Mouse (Mus musculus): ENCODE data around the gene Add1.

Gene Add1

DNA sequence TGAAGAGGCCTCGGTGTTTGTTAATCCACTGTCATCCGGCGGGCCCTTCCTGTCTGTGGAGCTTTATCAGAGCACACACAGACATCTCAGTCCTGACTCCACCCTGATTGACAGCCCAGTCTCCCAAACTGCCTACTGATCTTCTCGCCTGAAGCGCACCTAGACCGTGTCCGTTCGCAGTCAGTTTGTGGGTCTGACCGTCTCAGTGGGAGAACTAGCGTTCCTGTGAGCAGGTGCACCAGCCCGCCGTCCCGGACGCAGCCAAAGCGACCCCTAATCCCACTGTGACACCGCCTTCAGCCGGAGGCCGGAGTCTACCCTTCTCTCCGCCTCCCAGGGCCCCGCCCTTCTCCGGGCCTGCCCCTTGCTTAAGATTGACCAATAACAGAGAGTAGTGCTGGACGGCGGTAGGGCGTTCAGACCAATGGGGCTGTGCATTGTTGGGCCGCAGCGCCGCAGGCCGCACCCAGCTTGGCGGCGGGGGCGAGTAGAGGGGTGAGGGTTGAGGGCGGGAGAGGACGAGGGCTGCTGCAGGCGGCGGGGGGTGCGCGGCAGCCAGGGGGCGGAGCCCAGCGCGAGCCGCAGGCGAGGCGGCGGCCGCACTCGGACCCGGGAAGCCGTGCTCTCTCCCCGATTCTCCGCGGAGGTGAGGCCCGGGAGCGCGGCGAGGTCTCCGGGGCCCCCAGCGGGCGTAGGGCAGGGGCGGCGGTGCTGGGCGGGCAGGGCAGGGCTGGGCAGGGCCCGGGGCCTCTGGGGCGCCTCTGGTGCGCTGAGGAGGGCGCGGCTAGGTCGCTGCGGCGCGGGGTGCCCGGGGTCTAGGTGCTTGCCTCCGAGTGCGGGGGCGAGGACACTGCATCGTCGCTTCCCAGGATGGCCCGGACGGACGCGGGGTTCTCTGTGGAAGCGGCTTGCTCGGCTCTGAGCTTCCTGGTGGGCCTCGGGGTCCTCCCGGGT, at the start of gene Add1:
TSS of gene Add1 (plus strand) at position 397 of the 954 bp plus-strand sequence.
- DNase-seq: peak; percentile 97

DNA sequence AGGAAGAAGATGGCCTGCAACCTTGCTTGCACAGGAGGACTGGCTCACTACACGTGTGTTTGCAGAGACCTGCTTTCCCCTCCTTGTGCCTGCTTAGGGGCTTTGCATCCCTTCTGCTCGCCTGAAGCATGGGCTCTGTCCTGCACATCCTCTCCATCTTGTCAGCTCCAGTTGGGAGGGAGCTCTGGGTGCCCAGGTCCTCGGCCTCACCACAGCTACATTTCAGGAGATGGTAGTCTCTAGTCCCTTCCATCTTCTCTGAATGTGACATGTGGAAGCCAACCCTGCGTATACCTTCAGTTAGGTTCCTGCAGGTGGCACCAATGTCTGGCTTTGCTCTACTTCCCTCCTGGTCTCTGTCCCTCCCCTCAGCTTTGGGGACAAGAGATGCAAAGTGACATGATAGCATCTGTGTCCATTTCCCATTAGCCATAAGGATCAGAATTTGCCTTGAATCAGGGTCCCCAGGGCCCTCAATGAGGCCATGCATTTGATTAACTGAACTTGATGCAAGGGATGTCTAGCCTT, 49.4 kb upstream of the Add1 start:
- no peak for DNase-seq

DNA sequence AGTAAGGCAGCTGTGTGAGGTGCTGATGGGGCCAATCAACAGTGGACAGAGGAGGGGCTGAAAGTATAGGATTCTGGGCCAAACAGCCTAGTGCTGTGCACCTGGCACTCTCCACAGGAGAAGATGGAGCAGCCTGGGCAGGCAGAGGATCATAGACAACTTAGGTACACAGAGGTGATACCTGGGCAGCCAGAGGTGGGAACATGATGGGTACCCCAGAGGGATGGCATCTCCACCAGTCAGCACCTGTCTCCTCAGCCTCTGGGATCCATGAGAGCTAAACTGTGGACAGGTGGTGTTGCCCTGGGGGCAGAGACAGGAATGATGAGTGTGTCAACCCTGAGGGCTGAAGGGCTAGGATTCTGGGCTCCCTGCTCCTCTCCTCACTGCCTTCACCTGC, 49.0 kb upstream of the Add1 start:
- DNase-seq: no peak

DNA sequence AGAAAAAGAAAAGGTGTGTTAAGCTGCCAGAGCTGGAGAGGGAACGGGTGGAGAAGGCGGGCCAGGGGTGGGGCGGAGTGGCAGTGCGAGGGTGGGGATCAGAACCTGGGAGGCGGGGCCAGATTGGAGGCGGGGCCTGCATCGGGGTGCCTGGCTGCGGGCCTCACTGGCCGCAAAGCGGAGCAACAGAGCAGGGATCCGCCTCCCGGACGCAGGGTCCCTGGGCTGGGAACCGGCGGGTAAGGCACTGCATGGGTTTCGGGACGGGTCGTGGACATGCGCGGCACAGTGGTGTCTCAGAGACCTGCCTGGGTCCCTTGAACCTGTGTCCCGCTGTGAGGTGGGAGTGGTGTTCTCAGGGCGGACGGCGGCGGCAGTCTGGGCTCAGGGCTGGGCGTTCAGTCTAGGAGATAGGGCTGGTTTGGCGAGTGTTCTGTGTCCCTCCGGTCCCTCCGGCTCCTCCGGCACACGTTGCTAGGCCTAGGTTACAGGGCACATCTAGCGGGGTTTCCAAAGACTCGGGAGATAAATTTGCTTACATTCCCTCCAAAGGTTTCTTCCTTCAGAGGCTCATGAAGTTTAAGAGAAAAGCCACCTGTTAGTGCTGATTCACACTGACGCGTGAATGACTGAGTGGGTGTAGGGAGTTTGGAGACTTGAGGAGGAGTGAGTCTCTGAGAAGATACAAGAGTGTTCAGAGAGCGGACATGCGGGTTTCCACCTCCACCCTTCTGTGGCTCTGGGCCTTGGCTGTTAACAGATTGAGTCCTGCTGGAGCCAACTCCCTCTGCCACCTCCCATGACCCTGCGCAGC, 47.6 kb upstream of the Add1 start, which contains the start of gene Sh3bp2:
TSS of gene Sh3bp2 (plus strand) at position 176 of the 814 bp plus-strand sequence.
- peak; percentile 79 for DNase-seq

DNA sequence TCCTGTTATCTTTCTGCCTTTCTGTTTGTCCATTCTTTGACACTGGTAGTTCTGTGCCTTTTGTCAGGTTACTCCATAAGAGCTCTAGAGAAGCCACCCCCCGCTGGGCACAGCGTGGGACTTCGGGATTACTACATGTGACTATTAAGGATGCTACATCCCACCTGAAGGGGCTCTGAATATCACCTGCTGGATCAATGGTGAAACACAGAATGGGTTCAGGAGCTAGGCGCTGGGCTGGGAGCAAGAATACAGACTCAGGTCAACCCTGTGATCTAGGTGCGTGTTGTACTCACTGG, 47.0 kb upstream of the Add1 start:
- no peak for DNase-seq

DNA sequence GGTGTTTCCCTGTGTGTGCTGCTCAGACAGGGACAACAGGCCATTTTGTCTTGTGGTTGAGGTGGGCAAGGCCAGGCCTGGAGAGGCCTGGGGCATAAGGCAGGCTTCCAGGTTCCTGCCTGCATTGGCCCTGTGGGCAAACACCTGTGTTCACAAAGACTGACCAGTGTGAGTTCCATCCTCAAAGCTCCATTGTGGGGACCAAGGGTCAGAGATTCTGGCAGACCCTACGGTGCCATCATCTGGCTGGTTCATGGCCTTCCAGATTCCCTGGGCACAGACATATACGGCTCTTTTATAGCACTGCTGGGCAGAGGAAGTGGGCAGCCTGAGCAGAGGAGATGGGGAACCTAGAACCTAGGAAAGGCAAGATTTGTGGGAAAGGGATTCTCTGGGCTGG, 46.1 kb upstream of the Add1 start:
- no peak for DNase-seq

DNA sequence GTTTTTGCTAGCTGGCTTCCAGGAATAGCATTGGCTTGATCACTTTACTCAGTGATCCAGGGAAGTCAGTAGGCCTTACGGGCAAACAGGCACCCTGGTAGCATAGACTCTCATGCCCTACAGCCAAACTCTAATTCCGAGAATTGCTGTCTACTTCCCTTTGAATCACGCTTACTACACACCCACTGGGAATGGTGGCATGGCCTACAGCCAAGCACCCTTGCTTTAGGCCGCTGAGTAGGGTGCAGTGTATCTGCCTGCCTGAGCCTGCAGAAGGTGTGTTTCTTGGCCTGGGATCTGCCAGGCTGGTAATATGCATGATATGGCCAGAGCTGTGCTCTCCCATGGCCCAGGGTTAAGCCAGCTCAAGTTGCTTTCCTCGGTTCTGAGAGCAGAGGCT, 44.7 kb upstream of the Add1 start:
- DNase-seq: no peak

DNA sequence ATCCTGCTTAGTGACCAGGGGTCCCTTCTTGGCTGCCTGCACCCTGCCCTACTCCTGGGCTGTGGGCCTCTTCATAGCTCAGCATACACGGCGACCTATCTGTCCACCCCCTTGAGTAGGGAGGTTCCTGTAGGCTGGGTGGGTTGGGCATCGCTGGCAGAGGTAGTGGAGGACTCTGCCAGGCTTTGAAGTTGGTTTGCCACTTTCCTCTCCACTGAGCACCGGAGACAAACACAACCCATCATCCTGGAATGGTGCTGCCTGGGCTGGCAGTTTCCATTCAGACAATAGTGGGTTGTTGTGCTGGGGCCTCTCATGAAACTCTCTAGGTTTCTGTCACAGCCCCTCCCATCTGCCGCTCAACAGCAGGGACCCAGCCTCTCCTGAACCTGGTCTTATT, 43.3 kb upstream of the Add1 start:
- no peak for DNase-seq

DNA sequence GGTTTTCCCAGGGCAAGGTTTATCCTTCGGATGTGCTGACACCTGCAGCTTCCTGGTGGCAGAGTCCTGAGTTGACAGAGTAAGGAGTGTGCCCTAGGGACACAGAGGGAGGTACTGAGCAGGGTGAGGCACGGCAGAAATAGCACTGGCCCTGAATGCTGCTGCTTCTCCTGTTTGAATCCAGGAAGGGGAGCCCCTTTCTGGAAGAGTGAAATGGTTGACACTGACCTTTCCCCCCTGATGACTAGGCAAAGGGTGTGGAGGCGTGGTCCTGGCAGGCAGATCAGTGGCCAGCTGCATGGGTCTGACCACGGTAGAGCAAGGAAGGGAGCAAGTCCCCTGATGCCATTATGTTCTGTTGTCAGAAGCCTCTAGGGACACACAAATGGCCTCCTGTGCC, 42.8 kb upstream of the Add1 start:
- no peak for DNase-seq

DNA sequence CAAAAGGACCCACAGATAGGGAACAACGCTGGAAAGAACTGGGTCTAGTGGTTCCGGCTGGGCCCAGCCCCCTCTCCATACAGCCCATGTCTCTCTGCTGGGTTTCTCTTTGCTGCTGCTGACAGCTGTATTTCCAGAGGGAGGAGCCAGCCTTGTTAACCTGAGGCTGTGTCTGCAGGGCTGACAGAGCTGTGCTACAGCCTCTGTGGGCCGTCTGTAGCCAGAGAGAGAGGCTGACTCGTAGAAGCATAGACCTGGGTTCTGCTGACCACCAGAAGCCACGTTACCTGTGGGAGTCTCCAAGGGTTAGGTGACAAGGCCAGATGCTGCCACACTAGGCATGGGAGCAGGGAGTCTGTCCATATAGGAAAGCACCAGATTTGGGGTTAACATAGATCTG, 40.4 kb upstream of the Add1 start:
- DNase-seq: no peak

DNA sequence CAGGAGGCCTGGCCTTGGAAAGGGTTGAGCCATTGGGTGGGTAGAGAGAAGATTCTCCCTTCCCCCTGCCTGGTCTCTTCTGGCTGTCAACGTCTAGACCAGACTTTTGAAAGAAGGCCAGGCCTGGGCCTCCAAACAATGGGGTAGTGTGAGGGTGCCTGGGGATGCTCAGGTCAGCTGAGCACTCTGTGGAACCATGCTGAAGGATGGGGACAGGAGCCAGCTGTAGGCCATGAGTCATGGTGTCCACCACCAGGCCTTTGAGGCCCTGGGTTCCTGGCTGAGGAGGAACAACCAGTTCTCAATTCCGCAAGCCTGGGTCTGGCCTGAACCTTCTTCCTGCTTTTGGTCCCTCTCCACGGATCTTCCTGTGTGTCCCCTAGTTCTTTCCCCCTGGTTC, 39.6 kb upstream of the Add1 start:
- peak; percentile 31 for DNase-seq

DNA sequence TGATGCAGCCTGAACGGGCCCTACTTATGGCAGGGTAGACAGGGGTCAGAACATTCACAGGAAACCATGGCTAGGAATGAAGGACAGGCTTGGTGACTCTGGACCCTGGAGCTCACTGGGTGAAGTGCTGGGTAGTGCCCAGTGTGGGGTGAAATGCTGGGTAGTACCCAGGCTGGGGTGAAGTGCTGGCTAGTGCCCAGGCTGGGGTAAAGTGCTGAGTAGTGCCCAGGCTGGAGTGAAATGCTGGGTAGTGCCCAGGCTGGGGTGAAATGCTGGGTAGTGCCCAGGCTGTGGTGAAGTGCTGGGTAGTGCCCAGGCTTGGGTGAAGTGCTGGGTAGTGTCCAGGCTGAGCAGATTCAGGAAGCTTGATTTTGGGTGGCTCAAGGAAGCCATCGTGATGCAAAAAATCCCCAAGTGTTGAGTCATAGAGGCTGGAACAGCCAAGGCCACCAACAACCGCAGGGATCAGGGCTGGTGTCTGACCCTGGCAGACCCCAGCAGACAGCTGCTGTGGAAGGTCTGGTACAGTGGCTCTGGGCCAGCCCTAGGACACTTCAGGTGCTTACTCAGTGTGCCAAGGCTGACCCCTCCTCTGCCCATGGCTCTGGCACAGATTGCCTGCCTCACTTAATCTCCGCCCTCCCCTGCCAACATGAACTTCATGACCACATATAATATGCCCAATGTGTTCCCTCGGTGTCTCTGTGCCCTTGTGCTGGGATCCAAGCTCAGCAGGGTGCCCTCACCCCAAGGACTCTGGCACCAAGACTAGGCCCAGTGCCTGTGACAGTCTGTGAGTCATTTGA, 38.5 kb upstream of the Add1 start:
- DNase-seq: no peak

DNA sequence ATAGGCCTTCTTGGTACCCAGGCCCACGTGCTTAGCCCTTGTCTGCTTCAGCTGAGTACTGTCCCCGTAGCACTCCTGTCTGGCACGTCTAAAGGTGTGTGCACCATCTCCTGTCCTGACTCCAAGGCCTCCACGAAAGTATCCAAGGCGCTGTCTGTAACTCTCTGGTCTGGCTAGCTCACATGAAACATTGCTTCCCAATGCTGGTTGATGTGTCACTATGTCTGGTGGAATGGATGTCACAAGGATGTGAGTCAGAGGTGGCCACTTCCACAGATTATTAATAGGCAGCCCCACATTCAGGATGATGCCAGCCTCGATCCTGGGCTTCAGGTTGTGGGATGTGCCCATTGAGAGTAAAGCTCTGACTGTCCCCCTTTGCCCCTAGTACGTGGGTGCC, 37.6 kb upstream of the Add1 start:
- no peak for DNase-seq

DNA sequence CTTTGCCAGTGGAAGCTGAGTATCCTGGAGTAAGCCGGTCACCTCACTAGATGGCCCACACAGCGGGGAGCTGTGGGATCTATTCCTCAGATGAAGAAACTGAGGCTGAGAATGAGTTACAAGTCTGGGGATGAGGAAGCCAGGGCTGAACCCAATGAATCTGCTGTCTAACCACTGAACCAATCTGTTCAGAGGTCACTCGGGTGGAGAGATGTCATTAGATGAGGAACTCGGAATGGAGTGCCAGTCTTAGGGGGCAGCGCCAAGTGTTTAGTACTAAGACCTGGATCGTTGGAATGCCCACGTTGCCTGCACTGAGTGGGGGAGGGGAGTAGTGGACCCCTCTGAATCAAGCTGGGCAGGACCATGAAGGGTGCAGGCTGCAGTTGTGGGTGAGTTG, 35.4 kb upstream of the Add1 start:
- no peak for DNase-seq

DNA sequence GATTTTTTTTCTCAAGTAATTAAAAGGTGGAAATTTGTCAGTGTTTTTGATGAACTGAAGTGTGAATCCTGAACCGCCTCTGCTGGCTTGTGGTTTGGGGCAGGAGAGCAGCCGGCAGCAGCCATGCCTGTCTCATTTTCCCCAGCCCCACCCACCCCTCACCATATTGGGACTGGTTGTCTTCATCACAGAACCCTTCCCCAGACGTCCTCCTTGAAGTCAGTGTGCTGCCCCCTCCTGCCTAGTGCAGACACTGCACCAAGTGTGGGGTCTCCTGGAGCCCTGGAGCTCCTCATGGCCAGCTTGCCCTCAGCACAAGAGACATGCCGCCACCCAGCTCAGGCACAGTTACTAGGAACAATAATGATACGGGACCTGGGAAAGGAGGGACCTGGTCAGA, 34.9 kb upstream of the Add1 start:
- no peak for DNase-seq

DNA sequence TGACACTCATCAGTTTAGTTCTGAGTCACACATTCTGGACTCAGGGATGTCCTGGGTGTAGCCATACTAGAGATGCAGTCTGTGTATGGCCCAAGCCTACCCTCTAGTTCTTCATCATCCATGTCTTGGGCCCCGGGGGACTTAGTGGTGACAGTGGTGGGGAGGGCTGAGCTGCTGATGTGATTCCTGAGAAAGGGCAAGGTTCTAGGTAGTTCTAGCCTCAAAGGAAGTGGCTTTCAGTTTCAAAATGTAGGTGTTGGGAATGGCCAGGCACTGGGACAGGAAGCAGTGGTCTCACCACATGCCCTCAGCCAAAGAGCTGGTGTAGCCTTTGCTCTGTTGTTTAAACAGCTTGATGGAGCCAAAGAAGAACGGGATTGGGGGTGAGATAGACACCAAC, 34.3 kb upstream of the Add1 start:
- no peak for DNase-seq

DNA sequence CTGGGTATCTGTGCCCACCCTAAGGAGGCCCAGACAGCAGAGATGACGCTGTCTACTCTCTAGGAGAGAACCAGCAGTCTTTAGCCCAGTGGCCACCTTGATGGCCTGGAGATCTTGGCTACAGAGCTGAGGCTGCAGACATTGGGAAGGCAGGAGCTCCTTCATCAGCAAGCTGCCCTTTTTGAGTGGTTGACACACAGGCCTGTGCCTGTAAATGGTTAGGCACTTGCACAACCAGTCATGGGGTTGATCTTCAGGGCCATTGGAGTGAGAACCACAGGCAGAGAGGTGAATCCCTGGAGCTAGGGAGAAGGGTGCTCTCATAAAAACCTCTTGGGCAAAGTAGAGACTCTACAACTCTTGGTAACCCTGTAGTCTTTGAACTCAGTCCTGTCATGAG, 31.3 kb upstream of the Add1 start:
- DNase-seq: no peak

DNA sequence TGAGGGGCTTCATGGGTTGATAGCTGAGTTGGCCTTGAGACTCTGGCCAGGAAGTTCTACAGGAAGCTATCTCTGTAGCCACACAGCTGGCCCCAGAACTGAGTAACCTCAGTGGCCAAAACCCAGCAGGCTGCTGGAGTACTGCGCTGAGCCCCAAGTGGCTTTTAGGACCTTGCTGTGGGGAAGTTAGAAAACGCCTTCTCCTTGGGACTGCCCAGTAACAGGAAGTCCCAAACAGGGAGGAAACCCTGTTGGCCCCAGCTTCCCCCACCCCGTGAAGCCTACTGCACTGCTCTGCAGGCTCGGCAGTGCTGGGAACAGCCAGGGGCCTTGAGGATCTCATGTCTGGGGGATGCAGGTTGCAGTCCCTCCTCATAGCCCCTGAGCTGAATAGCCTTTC, 30.4 kb upstream of the Add1 start:
- no peak for DNase-seq

DNA sequence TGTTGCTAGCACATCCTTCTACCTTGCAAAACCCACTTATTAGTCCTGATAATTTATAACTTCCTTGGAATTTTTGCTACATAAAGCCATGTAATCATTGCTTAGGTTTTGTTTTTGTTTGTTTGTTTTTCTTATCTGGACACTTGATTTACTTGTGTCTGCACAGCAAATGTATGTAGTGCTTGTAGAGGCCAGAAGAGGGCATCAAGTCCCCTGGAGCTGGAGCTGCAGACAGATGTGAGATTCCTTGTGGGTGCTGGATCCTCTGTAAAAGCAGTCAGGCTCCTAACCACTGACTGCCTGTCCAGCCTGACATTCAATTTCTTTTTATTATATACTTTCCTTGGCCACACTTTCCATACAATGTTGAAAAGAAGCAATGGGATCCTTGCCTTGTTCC, 26.1 kb upstream of the Add1 start:
- DNase-seq: no peak

DNA sequence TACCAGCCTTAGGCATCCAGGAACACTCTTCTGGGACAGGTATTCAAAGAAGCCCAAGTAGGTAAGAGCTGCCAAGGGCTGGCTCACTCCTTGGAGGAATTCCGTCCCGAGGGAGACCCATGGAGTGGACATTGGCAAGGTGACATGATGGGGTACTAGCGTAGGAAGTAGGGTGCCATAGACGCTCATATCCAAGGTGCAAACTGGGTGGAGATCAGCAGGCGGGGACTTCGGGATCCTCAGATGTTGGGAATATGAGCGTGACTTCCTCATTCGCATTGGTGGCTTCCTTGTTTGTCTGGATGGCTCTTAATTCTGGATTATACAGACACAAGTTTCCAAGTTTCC, 24.4 kb upstream of the Add1 start:
- no peak for DNase-seq

DNA sequence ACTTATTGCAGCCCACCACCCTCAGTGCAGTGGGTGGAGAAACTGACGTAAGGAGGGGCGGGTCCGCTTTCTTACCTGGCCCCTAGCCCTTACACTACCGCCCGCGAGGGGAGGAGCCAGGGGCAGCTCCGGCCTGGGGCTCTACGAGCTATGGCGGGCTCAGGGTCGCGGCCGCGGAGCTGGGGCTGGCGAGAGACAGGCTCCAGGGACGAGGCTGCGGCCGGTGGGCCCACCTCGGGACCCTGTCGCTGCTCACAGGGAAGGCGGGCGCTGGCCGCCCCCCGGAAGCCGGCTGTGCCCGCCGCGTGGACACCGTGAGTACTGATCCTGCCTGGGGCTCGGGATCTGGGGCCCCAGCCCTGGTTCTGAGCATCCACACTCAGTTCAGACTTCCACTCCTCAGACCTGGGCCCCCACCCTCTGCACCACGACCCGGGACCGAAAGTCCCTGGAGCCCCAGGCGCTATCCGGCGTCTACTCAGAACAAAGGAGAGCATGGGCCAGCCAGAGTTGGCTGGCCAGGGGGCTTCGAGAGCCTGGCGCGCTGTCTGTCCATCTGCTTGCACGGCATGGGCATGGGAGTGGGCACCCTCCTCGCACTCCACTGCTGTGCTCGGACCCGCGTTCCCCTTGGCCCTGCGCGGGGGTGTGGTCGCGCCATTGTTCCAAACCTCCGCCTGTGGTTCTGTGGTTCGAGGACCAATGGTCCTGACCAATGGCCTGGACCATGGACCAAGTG, 23.8 kb upstream of the Add1 start:
- DNase-seq: no peak

DNA sequence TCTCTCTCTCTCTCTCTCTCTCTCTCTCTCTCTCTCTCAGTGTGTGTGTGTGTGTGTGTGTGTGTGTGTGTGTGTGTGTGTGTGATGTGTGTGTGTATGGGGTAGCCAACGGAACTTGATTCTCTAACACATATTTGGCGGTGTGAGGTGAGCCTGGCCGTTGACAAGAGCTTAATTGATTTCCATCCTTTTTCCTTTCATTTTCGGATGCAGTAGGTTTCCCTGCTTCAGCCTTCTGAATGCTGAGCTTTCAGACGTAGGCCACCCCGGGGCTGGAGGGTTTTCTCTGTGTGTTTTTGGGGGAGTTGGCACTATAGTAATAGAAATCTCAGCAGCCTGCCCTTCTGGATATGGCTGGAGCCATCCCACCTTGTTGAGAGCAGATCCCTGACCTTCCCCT, 23.2 kb upstream of the Add1 start:
- DNase-seq: no peak

DNA sequence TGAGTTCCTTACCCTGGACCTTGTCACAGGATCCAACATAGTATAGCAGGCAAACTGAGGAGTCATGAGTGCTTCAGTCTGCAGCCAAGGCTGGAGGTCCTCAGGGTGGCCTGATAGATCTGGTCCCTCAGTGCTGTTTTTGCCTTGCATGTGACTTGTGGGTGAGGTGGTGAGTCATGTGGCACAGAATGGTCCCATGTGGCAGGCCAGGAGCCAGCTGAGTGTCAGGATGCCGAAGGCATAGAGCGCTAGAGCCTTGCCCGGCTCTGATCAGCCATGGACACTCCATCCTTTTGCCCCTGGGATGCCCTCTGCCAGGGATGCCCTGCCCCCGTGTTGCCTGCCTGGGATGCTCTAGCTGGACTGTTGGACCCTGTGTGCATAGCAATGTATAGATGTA, 21.6 kb upstream of the Add1 start:
- DNase-seq: no peak

Measured in cerebellum, adult 11-12 months (tissue).